Mouse (Mus musculus) embryonic facial prominence, embryonic 11.5 days (tissue): ENCODE results near the gene Tmem178b. TPM values are rescaled to one million over a fixed set of nuclear protein-coding genes. Genes with fewer than 3 reads are reported as not detected.
A peak's percentile ranks its signal among the peaks of the same experiment; 100 is the strongest.

Experiments
- ATAC-seq: fragments of 200-750 bp; cut with Nextera tagmentation; replicated peaks from 2 replicates; pipeline ENCODE4 v1.8.0; 2017; ENCODE audit warnings: low read depth; ENCODE audit not compliant: insufficient number of reproducible peaks, low FRiP score, low TSS enrichment
- DNase-seq: peaks from one replicate; pipeline ENCODE4 v3.0.0-alpha.2; 2015; ENCODE audit warnings: low spot score
- H3K27ac ChIP-seq: fragments of 300-500 bp; sonication (generic); replicated peaks from 2 replicates; pipeline ENCODE4 v1.5.1; 2014; ENCODE audit warnings: mild to moderate bottlenecking, low read depth, low read length, control low read depth
- H3K27me3 ChIP-seq: fragments of 300-500 bp; sonication (generic); 2 replicates; pipeline ENCODE4 v1.6.1; 2014; ENCODE audit warnings: mild to moderate bottlenecking, low read length, moderate library complexity, mixed read lengths; ENCODE audit not compliant: control insufficient read depth, insufficient read depth
- H3K36me3 ChIP-seq: fragments of 300-500 bp; sonication (generic); replicated peaks from 2 replicates; pipeline ENCODE4 v1.6.1; 2014; ENCODE audit warnings: low read depth, mild to moderate bottlenecking, low read length, moderate library complexity, mixed read lengths; ENCODE audit not compliant: control insufficient read depth, insufficient read depth
- H3K4me1 ChIP-seq: fragments of 300-500 bp; sonication (generic); 2 replicates; pipeline ENCODE4 v1.6.1; 2014; ENCODE audit warnings: low read length, mixed read lengths; ENCODE audit not compliant: control insufficient read depth, insufficient read depth
- H3K4me2 ChIP-seq: fragments of 300-500 bp; sonication (generic); 2 replicates; pipeline ENCODE4 v1.6.1; 2014; ENCODE audit warnings: low read depth, mild to moderate bottlenecking, control low read depth, low read length, moderate library complexity
- H3K4me3 ChIP-seq: fragments of 300-500 bp; sonication (generic); 2 replicates; pipeline ENCODE4 v1.5.1; 2014; ENCODE audit warnings: low read depth, low read length, control low read depth
- H3K9ac ChIP-seq: fragments of 300-500 bp; sonication (generic); replicated peaks from 2 replicates; pipeline ENCODE4 v1.6.1; 2014; ENCODE audit warnings: mild to moderate bottlenecking, control low read depth, low read length
- H3K9me3 ChIP-seq: fragments of 300-500 bp; sonication (generic); replicated peaks from 2 replicates; pipeline ENCODE4 v1.6.1; 2016; ENCODE audit warnings: mild to moderate bottlenecking, low read length, inconsistent platforms, mixed read lengths; ENCODE audit not compliant: control insufficient read depth
- WGBS: fragments of 180-500 bp; shearing (Covaris S2); extraction: QIAGEN DNeasy Blood & Tissue Kit; methylation state at CpG from one replicate; pipeline ENCODE4 v1.1.7; 2014; 5-methylcytosine and 5-hydroxymethylcytosine counted together
- polyA plus RNA-seq: library from polyadenylated mRNA; unstranded; fragments of >200 nt; fragmentation: Nextera tagmentation; extraction: Ambion mirVana; gene quantifications from 2 replicates; pipeline ENCODE4 v1.2.1, GENCODE M21; 2014

Gene Tmem178b
- polyA plus RNA-seq, 1 experiment from 2014 or later = 1.7 TPM

GRCm38 (mm10) chr6:40209172-40209571, 336.1 kb downstream of the Tmem178b start:
- Histone ChIP-seq H3K4me1 (no peaks in the 10 kb centered on the region), H3K4me3 (no peak overlapping the region), H3K27ac (no peak overlapping the region), H3K36me3 (no peaks in the 10 kb centered on the region), H3K27me3 (no peaks in the 10 kb centered on the region), H3K4me2 (no peak overlapping the region), H3K9me3 (no peaks in the 10 kb centered on the region), H3K9ac (no peak overlapping the region)
- WGBS = 49% methylated on average over 2 of the region's 2 CpGs
- ATAC-seq (no peak), DNase-seq (no peak)

GRCm38 (mm10) chr6:40217154-40217553, 344.1 kb downstream of the Tmem178b start:
- 95% methylated on average over 12 of the region's 12 CpGs for WGBS
- no peaks in the 10 kb centered on the region for H3K4me1 ChIP-seq

GRCm38 (mm10) chr6:40217651-40218050, 344.6 kb downstream of the Tmem178b start:
- no peak overlapping the region for H3K4me2 ChIP-seq
- 89% methylated on average over 3 of the region's 3 CpGs for WGBS
- DNase-seq = no peak

More at GRCm38 (mm10) chr6:40217154-40217553, 344.1 kb downstream of the Tmem178b start:
- Histone ChIP-seq H3K9ac (no peak overlapping the region), H3K4me2 (no peak overlapping the region), H3K27ac (no peak overlapping the region), H3K36me3 (no peaks in the 10 kb centered on the region), H3K9me3 (no peaks in the 10 kb centered on the region), H3K27me3 (no peaks in the 10 kb centered on the region), H3K4me3 (no peak overlapping the region)
- no peak for ATAC-seq
- DNase-seq = no peak

GRCm38 (mm10) chr6:40220634-40221120, 347.6 kb downstream of the Tmem178b start:
- Histone ChIP-seq H3K4me3 (no peak overlapping the region), H3K4me2 (no peak overlapping the region), H3K36me3 (no peaks in the 10 kb centered on the region), H3K9ac (no peak overlapping the region), H3K27me3 (no peaks in the 10 kb centered on the region), H3K27ac (no peak overlapping the region), H3K9me3 (no peaks in the 10 kb centered on the region), H3K4me1 (no peaks in the 10 kb centered on the region)
- DNase-seq = no peak
- no peak for ATAC-seq

More at GRCm38 (mm10) chr6:40217651-40218050, 344.6 kb downstream of the Tmem178b start:
- Histone ChIP-seq H3K4me3 (no peak overlapping the region), H3K27me3 (no peaks in the 10 kb centered on the region), H3K9ac (no peak overlapping the region), H3K9me3 (no peaks in the 10 kb centered on the region), H3K27ac (no peak overlapping the region), H3K4me1 (no peaks in the 10 kb centered on the region), H3K36me3 (no peaks in the 10 kb centered on the region)
- no peak for ATAC-seq

GRCm38 (mm10) chr6:40225585-40226280, 352.7 kb downstream of the Tmem178b start:
- Histone ChIP-seq H3K4me3 (no peak overlapping the region), H3K27ac (no peak overlapping the region), H3K9me3 (no peaks in the 10 kb centered on the region), H3K4me2 (no peak overlapping the region), H3K9ac (no peak overlapping the region), H3K27me3 (no peaks in the 10 kb centered on the region), H3K36me3 (no peaks in the 10 kb centered on the region), H3K4me1 (no peaks in the 10 kb centered on the region)
- no peak for ATAC-seq
- WGBS = 75% methylated on average over 11 of the region's 11 CpGs
- DNase-seq = peak; percentile 2

GRCm38 (mm10) chr6:40228981-40229380, 355.9 kb downstream of the Tmem178b start:
- H3K27me3 ChIP-seq = no peaks in the 10 kb centered on the region
- H3K9ac ChIP-seq = no peak overlapping the region
- no peak for ATAC-seq
- no peak for DNase-seq
- no peaks in the 10 kb centered on the region for H3K9me3 ChIP-seq
- 79% methylated on average over 2 of the region's 2 CpGs for WGBS
- no peak overlapping the region for H3K27ac ChIP-seq
- no peaks in the 10 kb centered on the region for H3K36me3 ChIP-seq
- no peak overlapping the region for H3K4me3 ChIP-seq
- no peaks in the 10 kb centered on the region for H3K4me1 ChIP-seq
- no peak overlapping the region for H3K4me2 ChIP-seq

- DNase-seq (no peak), ATAC-seq (no peak)
- Histone ChIP-seq H3K9ac (no peak overlapping the region), H3K36me3 (no peaks in the 10 kb centered on the region), H3K4me2 (no peak overlapping the region), H3K4me1 (no peaks in the 10 kb centered on the region), H3K4me3 (no peak overlapping the region), H3K9me3 (no peaks in the 10 kb centered on the region), H3K27ac (no peak overlapping the region), H3K27me3 (no peaks in the 10 kb centered on the region)
- 91% methylated on average over 9 of the region's 9 CpGs for WGBS
Measured at GRCm38 (mm10) chr6:40229985-40230384, 356.9 kb downstream of the Tmem178b start.

- DNase-seq (no peak), ATAC-seq (no peak)
- WGBS = 52% methylated on average over 5 of the region's 5 CpGs
- Histone ChIP-seq H3K4me2 (no peak overlapping the region), H3K36me3 (no peaks in the 10 kb centered on the region), H3K27ac (no peak overlapping the region), H3K4me1 (no peaks in the 10 kb centered on the region), H3K27me3 (no peaks in the 10 kb centered on the region), H3K9me3 (no peaks in the 10 kb centered on the region), H3K4me3 (no peak overlapping the region), H3K9ac (no peak overlapping the region)
Measured at GRCm38 (mm10) chr6:40234066-40234465, 361.0 kb downstream of the Tmem178b start.
